Mouse (Mus musculus): ENCODE data around the gene Cacfd1.

DNA sequence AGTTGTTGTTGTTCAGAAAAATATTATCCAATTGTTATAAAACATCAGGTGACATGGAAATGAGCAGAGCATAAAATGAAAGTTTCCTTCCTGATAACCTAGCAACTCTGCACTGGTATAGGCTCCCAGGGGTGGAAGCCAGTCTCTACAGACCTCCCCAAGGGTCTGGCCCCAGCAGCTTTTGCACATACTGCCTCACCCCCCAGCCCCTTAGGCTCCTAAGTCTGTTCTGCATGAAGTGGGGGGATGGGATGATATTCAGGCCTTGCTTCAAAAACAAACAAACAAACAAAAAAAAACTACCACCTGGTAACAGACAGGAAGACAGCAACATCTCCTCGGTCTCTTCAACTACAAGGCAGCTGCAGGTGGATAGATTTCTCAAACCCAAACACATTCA is 29.4 kb upstream of the Cacfd1 start:
- TF ChIP-seq CTCF (IDR thresholded peaks at IDR 0.05; ENCODE audit: insufficient read depth, low read depth, low read length), result no peak
- no peak for TF ChIP-seq POLR2A (IDR thresholded peaks at IDR 0.05; ENCODE audit: insufficient read depth, low read depth, low read length)
